Mouse (Mus musculus) MEL (cell line): ENCODE results near the gene Fam221b.
A peak's percentile ranks its signal among the peaks of the same experiment; 100 is the strongest.

Experiments used
- CTCF ChIP-seq, 3 experiments: IDR thresholded peaks in 2 of 3; conservative IDR thresholded peaks in 1 of 3; 2 replicates each; pipeline ENCODE4 v1.5.1; 2011 to 2012; ENCODE audit warnings: low read length in 3 of 3, low read depth in 2 of 3, mild to moderate bottlenecking in 2 of 3, improper control_type of control experiment in 1 of 3, inconsistent platforms in 1 of 3, mixed read lengths in 1 of 3, moderate library complexity in 1 of 3; ENCODE audit not compliant: control insufficient read depth in 1 of 3, insufficient read depth in 1 of 3, poor library complexity in 1 of 3, severe bottlenecking in 1 of 3
- EP300 ChIP-seq, 2 experiments: IDR thresholded peaks; 2 replicates each; pipeline ENCODE4 v1.6.1; 2011; ENCODE audit warnings: improper control_type of control experiment in 2 of 2, low read length in 2 of 2, low read depth in 1 of 2, mild to moderate bottlenecking in 1 of 2
- GABPA ChIP-seq: IDR thresholded peaks from 2 replicates; pipeline ENCODE4 v1.6.1; 2012; ENCODE audit warnings: low read depth, mild to moderate bottlenecking, inconsistent platforms, low read length, improper control_type of control experiment, moderate library complexity
- GATA1 ChIP-seq: IDR thresholded peaks from 2 replicates; pipeline ENCODE4 v1.6.1; 2011; ENCODE audit warnings: low read depth, low read length, improper control_type of control experiment
- JUND ChIP-seq: IDR thresholded peaks from 2 replicates; pipeline ENCODE4 v1.6.1; 2011; ENCODE audit warnings: low read depth, mild to moderate bottlenecking, improper control_type of control experiment, low read length
- KAT2A ChIP-seq: conservative IDR thresholded peaks from 2 replicates; pipeline ENCODE4 v1.6.1; 2012; ENCODE audit warnings: low read depth, low read length, improper control_type of control experiment, inconsistent platforms
- MEF2A ChIP-seq: IDR thresholded peaks from 2 replicates; pipeline ENCODE4 v1.6.1; 2014; ENCODE audit warnings: low read depth, mild to moderate bottlenecking, inconsistent platforms, low read length, improper control_type of control experiment; ENCODE audit not compliant: poor library complexity, insufficient replicate concordance, severe bottlenecking; ENCODE audit errors: extremely low read depth
- NELFE ChIP-seq: IDR thresholded peaks from 2 replicates; pipeline ENCODE4 v1.6.1; 2011; ENCODE audit warnings: low read depth, low read length, improper control_type of control experiment
- POLR2A ChIP-seq, 2 experiments: IDR thresholded peaks; 2 replicates each; pipeline ENCODE4 v1.6.1; 2011 to 2012; ENCODE audit warnings: low read length in 2 of 2, mild to moderate bottlenecking in 2 of 2, control low read depth in 1 of 2, improper control_type of control experiment in 1 of 2, low read depth in 1 of 2, moderate library complexity in 1 of 2; ENCODE audit not compliant: control insufficient read depth in 1 of 2, insufficient read depth in 1 of 2, poor library complexity in 1 of 2
- UBTF ChIP-seq: IDR thresholded peaks from 2 replicates; pipeline ENCODE4 v1.6.1; 2012; ENCODE audit warnings: low read depth, mild to moderate bottlenecking, inconsistent platforms, low read length, improper control_type of control experiment, moderate library complexity, borderline replicate concordance; ENCODE audit not compliant: insufficient read depth
- USF1 ChIP-seq: IDR thresholded peaks from 2 replicates; pipeline ENCODE4 v1.6.1; 2014; ENCODE audit warnings: low read depth, mild to moderate bottlenecking, inconsistent platforms, low read length, improper control_type of control experiment, moderate library complexity

GRCm38 (mm10) chr4:43703439-43703838 is 34.5 kb upstream of the Fam221b start:
- TF ChIP-seq KAT2A, result no peak
- TF ChIP-seq EP300 (IDR thresholded peaks at IDR 0.05; ENCODE audit: low read depth in 1 of 2, low read length in 2 of 2), result no peak
- TF ChIP-seq MEF2A, result no peak
- no peak for TF ChIP-seq GABPA
- peak; percentile 57 to 66 (median 57) for TF ChIP-seq CTCF (IDR thresholded peaks at IDR 0.05 in 2 of 3, conservative IDR thresholded peaks at IDR 0.05 in 1 of 3; ENCODE audit: control insufficient read depth in 1 of 3, insufficient read depth in 1 of 3, low read depth in 2 of 3, low read length in 3 of 3, poor library complexity in 1 of 3, severe bottlenecking in 1 of 3)
- no peak for TF ChIP-seq JUND
- no peak for TF ChIP-seq UBTF
- no peak for TF ChIP-seq POLR2A (IDR thresholded peaks at IDR 0.05; ENCODE audit: control insufficient read depth in 1 of 2, insufficient read depth in 1 of 2, low read depth in 1 of 2, low read length in 2 of 2, poor library complexity in 1 of 2)
- no peak for TF ChIP-seq USF1
- no peak for TF ChIP-seq NELFE
- TF ChIP-seq GATA1, result no peak
